Mouse (Mus musculus): Measurements from ENCODE around the gene Tpmt. TPM values are rescaled to one million over a fixed set of nuclear protein-coding genes. Genes with fewer than 3 reads are reported as not detected.

Tpmt gene
- polyA plus RNA-seq, 1 experiment from 2014 or later: 15.9 TPM

GRCm38 (mm10) chr13:47053971-47054370, 9.4 kb upstream of the Tpmt start:
- Histone ChIP-seq H3K36me3 (ENCODE audit: control insufficient read depth, insufficient read depth, low read length) (peaks cover 9% of the 10 kb centered on the region), H3K9ac (ENCODE audit: low read depth, low read length) (no peak overlapping the region), H3K4me3 (ENCODE audit: low read depth, low read length) (no peak overlapping the region), H3K4me1 (replicated peaks; ENCODE audit: control insufficient read depth, insufficient read depth, low read length) (no peaks in the 10 kb centered on the region), H3K27me3 (replicated peaks; ENCODE audit: control insufficient read depth, insufficient read depth, low read length) (no peaks in the 10 kb centered on the region), H3K4me2 (no peak overlapping the region), H3K27ac (ENCODE audit: low read depth, low read length) (no peak overlapping the region), H3K9me3 (ENCODE audit: control insufficient read depth, low read length) (no peaks in the 10 kb centered on the region)
- no peak for DNase-seq (ENCODE audit: low spot score)
- 83% methylated on average over 10 of the region's 10 CpGs for WGBS
- no peak for ATAC-seq (replicated peaks; ENCODE audit: low FRiP score)

DNA sequence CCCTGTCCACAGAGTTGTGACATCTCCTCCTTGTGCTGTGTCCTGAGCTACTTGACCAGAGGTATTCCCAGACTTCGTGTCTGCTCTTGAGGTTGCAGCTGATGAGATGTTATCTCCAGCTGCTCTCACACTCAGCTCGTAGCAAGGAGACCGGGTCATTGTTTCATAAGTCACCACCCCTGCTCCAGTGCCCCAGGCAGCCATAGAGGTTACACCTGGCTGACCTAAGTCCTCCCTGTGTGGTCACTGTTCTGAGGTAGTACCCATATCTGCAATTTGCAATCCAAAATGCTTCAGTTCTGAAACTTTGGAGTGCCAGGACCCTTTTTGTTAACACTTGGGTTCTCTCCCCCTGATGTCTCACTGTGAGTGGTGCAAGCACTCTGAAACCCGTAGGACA, 5.5 kb upstream of the Tpmt start:
- ATAC-seq (replicated peaks; ENCODE audit: low FRiP score) (no peak), DNase-seq (ENCODE audit: low spot score) (no peak)
- Histone ChIP-seq H3K4me1 (replicated peaks; ENCODE audit: control insufficient read depth, insufficient read depth, low read length) (no peaks in the 10 kb centered on the region), H3K9ac (ENCODE audit: low read depth, low read length) (no peak overlapping the region), H3K4me2 (no peak overlapping the region), H3K9me3 (ENCODE audit: control insufficient read depth, low read length) (no peaks in the 10 kb centered on the region), H3K27ac (ENCODE audit: low read depth, low read length) (no peak overlapping the region), H3K4me3 (ENCODE audit: low read depth, low read length) (no peak overlapping the region), H3K27me3 (replicated peaks; ENCODE audit: control insufficient read depth, insufficient read depth, low read length) (no peaks in the 10 kb centered on the region), H3K36me3 (ENCODE audit: control insufficient read depth, insufficient read depth, low read length) (peaks cover 9% of the 10 kb centered on the region)
- WGBS: 71% methylated on average over 4 of the region's 4 CpGs

GRCm38 (mm10) chr13:47047996-47048395, 3.5 kb upstream of the Tpmt start:
- WGBS: 97% methylated on average over 4 of the region's 4 CpGs
- peaks cover 9% of the 10 kb centered on the region for H3K36me3 ChIP-seq (ENCODE audit: control insufficient read depth, insufficient read depth, low read length)
- ATAC-seq (replicated peaks; ENCODE audit: low FRiP score): no peak

DNA sequence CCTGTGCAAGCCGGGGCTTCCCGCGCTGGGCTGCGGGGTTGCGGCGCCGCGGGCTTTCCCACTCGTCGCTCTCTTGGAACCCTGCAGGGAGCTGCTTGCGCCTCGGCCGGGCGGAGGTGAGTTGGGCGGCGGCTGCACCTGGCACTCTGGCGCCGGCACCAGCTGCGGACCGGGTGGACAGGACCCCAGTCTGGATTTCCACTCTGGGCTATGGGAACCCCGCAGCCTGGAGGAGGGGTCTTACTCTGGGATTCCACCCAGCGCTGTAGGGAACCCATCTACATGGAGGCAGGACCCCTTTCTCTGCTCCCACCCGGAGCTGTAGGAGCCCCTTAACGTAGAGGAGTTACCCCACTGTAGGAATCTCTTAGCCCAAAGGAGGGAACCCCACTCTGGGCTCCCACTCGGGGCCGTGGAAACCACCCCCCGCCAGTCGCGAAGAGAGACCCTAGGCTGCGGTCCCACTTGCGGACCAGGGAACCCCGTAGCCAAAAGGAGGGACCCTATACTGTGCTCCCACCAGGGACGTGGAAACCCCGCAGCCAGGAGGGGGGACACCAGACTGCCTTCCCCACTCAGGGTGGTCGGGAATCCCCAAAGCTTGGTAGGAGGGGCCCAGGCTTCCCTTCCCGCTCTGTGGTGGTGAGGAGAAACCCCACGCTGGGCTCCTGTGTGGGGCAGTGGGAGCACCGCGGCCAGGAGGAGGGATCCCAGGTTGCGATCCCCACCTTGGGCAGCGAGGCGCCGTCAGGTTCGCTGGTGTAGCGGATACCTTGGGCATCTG, 512 bp downstream of the Tpmt start:
- ATAC-seq (replicated peaks; ENCODE audit: low FRiP score) (peak; percentile 30), DNase-seq (ENCODE audit: low spot score) (peak; percentile 38)
- Histone ChIP-seq H3K4me2 (peak overlapping the region; percentile 100), H3K9ac (ENCODE audit: low read depth, low read length) (peak overlapping the region; percentile 76), H3K9me3 (ENCODE audit: control insufficient read depth, low read length) (no peaks in the 10 kb centered on the region), H3K4me1 (replicated peaks; ENCODE audit: control insufficient read depth, insufficient read depth, low read length) (peaks cover 7% of the 10 kb centered on the region), H3K36me3 (ENCODE audit: control insufficient read depth, insufficient read depth, low read length) (no peaks in the 10 kb centered on the region), H3K4me3 (ENCODE audit: low read depth, low read length) (peak overlapping the region; percentile 90), H3K27me3 (replicated peaks; ENCODE audit: control insufficient read depth, insufficient read depth, low read length) (no peaks in the 10 kb centered on the region), H3K27ac (ENCODE audit: low read depth, low read length) (no peak overlapping the region; the same call in 1 of the 2 replicates)
- WGBS: 1% methylated on average over 45 of the region's 45 CpGs

More at GRCm38 (mm10) chr13:47047996-47048395, 3.5 kb upstream of the Tpmt start:
- Histone ChIP-seq H3K27ac (ENCODE audit: low read depth, low read length) (no peak overlapping the region), H3K9me3 (ENCODE audit: control insufficient read depth, low read length) (no peaks in the 10 kb centered on the region), H3K9ac (ENCODE audit: low read depth, low read length) (no peak overlapping the region), H3K4me3 (ENCODE audit: low read depth, low read length) (no peak overlapping the region), H3K27me3 (replicated peaks; ENCODE audit: control insufficient read depth, insufficient read depth, low read length) (no peaks in the 10 kb centered on the region), H3K4me2 (no peak overlapping the region), H3K4me1 (replicated peaks; ENCODE audit: control insufficient read depth, insufficient read depth, low read length) (peaks cover 7% of the 10 kb centered on the region)
- no peak for DNase-seq (ENCODE audit: low spot score)

GRCm38 (mm10) chr13:47043030-47043680, 1.4 kb downstream of the Tpmt start, which contains the start of gene Kdm1b:
TSS of gene Kdm1b (plus strand) at chr13:47043499.
- Histone ChIP-seq H3K36me3 (ENCODE audit: control insufficient read depth, insufficient read depth, low read length) (no peaks in the 10 kb centered on the region), H3K9ac (ENCODE audit: low read depth, low read length) (peak within 1 kb of the TSS; percentile 76), H3K4me1 (replicated peaks; ENCODE audit: control insufficient read depth, insufficient read depth, low read length) (peaks cover 7% of the 10 kb centered on the region), H3K4me2 (peak within 1 kb of the TSS; percentile 100), H3K9me3 (ENCODE audit: control insufficient read depth, low read length) (no peaks in the 10 kb centered on the region), H3K27ac (ENCODE audit: low read depth, low read length) (peak within 1 kb of the TSS; percentile 9; the same call in 1 of the 2 replicates), H3K27me3 (replicated peaks; ENCODE audit: control insufficient read depth, insufficient read depth, low read length) (no peaks in the 10 kb centered on the region), H3K4me3 (ENCODE audit: low read depth, low read length) (peak within 1 kb of the TSS; percentile 90)
- peak; percentile 97 for ATAC-seq (replicated peaks; ENCODE audit: low FRiP score)
- DNase-seq (ENCODE audit: low spot score): peak; percentile 100
- under 1% methylated on average over 48 of the region's 48 CpGs for WGBS

- H3K4me1 ChIP-seq (replicated peaks; ENCODE audit: control insufficient read depth, insufficient read depth, low read length): peaks cover 7% of the 10 kb centered on the region
- H3K4me2 ChIP-seq: peak overlapping the region; percentile 85
- H3K36me3 ChIP-seq (ENCODE audit: control insufficient read depth, insufficient read depth, low read length): no peaks in the 10 kb centered on the region
- peak overlapping the region; percentile 58 for H3K4me3 ChIP-seq (ENCODE audit: low read depth, low read length)
- H3K27ac ChIP-seq (ENCODE audit: low read depth, low read length): no peak overlapping the region
- DNase-seq (ENCODE audit: low spot score): no peak
- H3K9me3 ChIP-seq (ENCODE audit: control insufficient read depth, low read length): no peaks in the 10 kb centered on the region
- ATAC-seq (replicated peaks; ENCODE audit: low FRiP score): no peak
- no peaks in the 10 kb centered on the region for H3K27me3 ChIP-seq (replicated peaks; ENCODE audit: control insufficient read depth, insufficient read depth, low read length)
- 48% methylated on average over 8 of the region's 8 CpGs for WGBS
- peak overlapping the region; percentile 63 for H3K9ac ChIP-seq (ENCODE audit: low read depth, low read length)
Measured at GRCm38 (mm10) chr13:47042024-47042633, 2.4 kb downstream of the Tpmt start.

DNA sequence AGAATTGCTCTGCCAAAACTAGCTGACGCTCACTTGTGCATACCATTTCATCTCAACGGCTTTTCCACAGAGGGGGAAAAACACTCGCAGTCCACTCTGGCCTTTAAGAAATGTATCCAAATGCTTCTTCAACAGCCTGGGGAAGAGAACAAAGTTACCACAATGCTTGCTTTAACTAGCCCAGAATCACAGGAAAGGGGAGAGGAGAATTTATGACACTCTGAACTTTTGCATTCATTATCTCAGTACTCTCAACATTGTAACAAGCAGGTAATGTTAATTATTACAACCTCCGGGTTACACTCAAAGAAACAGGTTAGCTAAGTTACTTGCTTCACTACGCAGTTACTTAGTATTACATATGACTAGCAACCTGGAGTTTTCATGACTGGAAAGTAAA, 4.5 kb downstream of the Tpmt start:
- H3K36me3 ChIP-seq (ENCODE audit: control insufficient read depth, insufficient read depth, low read length): no peaks in the 10 kb centered on the region
- WGBS: 93% methylated on average over 5 of the region's 5 CpGs
- H3K27ac ChIP-seq (ENCODE audit: low read depth, low read length): no peak overlapping the region
- H3K9ac ChIP-seq (ENCODE audit: low read depth, low read length): no peak overlapping the region
- no peak overlapping the region for H3K4me3 ChIP-seq (ENCODE audit: low read depth, low read length)
- DNase-seq (ENCODE audit: low spot score) (no peak), ATAC-seq (replicated peaks; ENCODE audit: low FRiP score) (no peak)
- H3K9me3 ChIP-seq (ENCODE audit: control insufficient read depth, low read length): no peaks in the 10 kb centered on the region
- H3K4me1 ChIP-seq (replicated peaks; ENCODE audit: control insufficient read depth, insufficient read depth, low read length): peaks cover 7% of the 10 kb centered on the region
- H3K4me2 ChIP-seq: no peak overlapping the region
- H3K27me3 ChIP-seq (replicated peaks; ENCODE audit: control insufficient read depth, insufficient read depth, low read length): no peaks in the 10 kb centered on the region

DNA sequence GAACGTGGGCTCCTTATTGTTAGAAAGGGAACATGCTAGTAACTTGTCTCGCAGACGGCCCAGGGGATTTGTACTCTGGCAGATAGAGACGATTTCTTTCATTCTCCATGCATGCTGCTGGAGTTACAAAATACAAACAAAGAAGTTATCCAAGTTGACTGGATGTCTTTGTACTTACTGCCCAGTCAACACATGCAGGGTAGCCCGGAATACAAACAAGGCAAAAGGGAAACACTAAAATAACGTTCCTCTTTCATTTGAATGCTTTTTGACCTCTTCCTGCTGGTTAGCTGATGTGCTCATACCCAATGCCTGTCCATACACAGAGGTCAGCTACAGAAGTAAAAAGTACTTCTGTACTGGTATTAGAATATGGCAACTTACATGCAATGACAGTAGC, 6.6 kb downstream of the Tpmt start:
- Histone ChIP-seq H3K27me3 (replicated peaks; ENCODE audit: control insufficient read depth, insufficient read depth, low read length) (no peaks in the 10 kb centered on the region), H3K4me1 (replicated peaks; ENCODE audit: control insufficient read depth, insufficient read depth, low read length) (no peaks in the 10 kb centered on the region; the same call in 1 of the 2 replicates)
- 79% methylated on average over 6 of the region's 6 CpGs for WGBS

More for the DNA sequence above, 6.6 kb downstream of the Tpmt start:
- ATAC-seq (replicated peaks; ENCODE audit: low FRiP score) (no peak), DNase-seq (ENCODE audit: low spot score) (no peak)
- Histone ChIP-seq H3K9ac (ENCODE audit: low read depth, low read length) (no peak overlapping the region), H3K27ac (ENCODE audit: low read depth, low read length) (no peak overlapping the region), H3K4me3 (ENCODE audit: low read depth, low read length) (no peak overlapping the region), H3K4me2 (no peak overlapping the region), H3K9me3 (ENCODE audit: control insufficient read depth, low read length) (no peaks in the 10 kb centered on the region), H3K36me3 (ENCODE audit: control insufficient read depth, insufficient read depth, low read length) (no peaks in the 10 kb centered on the region)
